Mouse (Mus musculus) CH12F3 (cell line): ENCODE results near the gene Ipo13.

Source experiments
- in situ Hi-C: fragments of 300-500 bp; cut with MboI; formaldehyde crosslinking; loops from 2 replicates; pipeline ENCODE4 v1.14.3; 2020; ENCODE audit warnings: low sequenced_read_pairs

Ipo13 gene

GRCm38 (mm10) chr4:117846261-117846660 is 68.5 kb downstream of the Ipo13 start:
- in situ Hi-C loops: no loop called here

- in situ Hi-C loops: no loop called here
These were observed 69.5 kb downstream of the Ipo13 start for GRCm38 (mm10) chr4:117845316-117845715.
